Mouse (Mus musculus): Measurements from ENCODE around the gene Rnasel.

Gene Rnasel

GRCm38 (mm10) chr1:153736096-153736495 lies 13.1 kb upstream of the Rnasel start:
- DNase-seq (ENCODE audit: low read depth, low spot score) = no peak

GRCm38 (mm10) chr1:153737101-153738085 lies 11.8 kb upstream of the Rnasel start:
- DNase-seq (ENCODE audit: low read depth, low spot score) = peak; percentile 83

- DNase-seq (ENCODE audit: low read depth, low spot score) = no peak
Measured at GRCm38 (mm10) chr1:153739437-153740015, 9.7 kb upstream of the Rnasel start.

GRCm38 (mm10) chr1:153740145-153740544 lies 9.1 kb upstream of the Rnasel start, which contains the start of gene Rgs16:
Gene Rgs16, plus strand, starts transcription at chr1:153740349.
- DNase-seq (ENCODE audit: low read depth, low spot score) = peak; percentile 87

DNA sequence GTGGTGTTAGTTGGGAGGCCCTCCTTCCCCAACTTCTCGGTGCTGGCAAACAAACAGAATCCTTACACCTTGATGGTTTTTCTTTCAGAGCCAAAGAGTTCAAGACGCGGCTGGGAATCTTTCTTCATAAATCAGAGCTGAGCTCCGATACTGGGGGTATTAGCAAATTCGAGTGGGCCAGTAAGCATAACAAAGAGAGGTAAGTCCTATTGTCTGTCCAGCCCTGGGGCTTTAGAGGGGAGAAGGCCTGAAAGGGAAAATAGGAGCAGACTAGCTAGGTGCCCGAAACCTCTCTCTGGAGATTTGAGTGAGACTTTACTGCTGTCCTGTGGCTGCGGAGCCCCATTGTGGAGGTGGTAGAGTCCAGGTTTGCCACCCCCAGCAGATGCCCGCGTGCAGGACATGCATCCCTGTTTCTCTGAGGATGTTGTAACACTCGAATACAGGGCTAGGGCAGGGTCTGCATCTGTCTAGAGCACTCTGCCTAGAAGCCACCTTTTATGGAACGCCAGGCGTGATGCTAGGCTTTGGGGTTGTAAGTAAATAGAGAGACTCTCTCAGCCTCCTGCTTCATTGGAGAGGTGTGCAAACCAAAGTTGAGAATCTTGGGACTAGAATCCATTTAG lies 8.3 kb upstream of the Rnasel start:
- no peak for DNase-seq (ENCODE audit: low read depth, low spot score)

DNA sequence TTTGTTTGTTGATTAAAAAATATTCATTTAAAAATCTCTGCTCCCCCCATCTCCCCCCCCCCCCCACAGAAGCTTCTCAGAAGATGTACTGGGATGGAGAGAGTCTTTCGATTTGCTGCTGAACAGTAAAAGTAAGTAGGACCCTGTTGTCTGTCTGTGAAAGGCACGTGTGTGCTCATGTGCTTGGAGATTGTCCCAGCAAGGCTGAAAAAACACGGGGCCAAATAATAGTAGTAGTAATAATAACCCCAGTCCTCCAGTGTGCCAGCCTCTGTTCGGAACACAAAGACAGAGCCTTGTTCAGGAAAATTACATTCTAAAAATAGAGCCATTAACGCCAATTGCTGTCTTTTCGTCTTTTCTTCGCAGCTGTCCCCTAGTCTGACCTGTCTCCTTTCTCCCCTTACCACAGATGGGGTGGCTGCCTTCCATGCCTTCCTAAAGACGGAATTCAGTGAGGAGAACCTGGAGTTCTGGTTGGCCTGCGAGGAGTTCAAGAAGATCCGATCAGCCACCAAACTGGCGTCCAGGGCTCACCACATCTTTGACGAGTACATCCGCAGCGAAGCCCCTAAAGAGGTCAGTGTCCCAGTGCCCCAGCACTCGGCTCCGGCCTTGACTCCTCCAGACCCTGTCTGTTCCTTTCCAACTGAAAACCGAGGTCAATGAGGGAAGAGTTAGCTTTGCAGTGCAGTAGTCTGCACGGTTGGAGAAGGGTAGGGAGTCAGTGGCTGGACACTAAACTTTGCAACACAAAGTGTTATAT lies 7.5 kb upstream of the Rnasel start:
- DNase-seq (ENCODE audit: low read depth, low spot score) = peak; percentile 20

- DNase-seq (ENCODE audit: low read depth, low spot score) = peak; percentile 91
Measured at GRCm38 (mm10) chr1:153742374-153743155, 6.7 kb upstream of the Rnasel start.

DNA sequence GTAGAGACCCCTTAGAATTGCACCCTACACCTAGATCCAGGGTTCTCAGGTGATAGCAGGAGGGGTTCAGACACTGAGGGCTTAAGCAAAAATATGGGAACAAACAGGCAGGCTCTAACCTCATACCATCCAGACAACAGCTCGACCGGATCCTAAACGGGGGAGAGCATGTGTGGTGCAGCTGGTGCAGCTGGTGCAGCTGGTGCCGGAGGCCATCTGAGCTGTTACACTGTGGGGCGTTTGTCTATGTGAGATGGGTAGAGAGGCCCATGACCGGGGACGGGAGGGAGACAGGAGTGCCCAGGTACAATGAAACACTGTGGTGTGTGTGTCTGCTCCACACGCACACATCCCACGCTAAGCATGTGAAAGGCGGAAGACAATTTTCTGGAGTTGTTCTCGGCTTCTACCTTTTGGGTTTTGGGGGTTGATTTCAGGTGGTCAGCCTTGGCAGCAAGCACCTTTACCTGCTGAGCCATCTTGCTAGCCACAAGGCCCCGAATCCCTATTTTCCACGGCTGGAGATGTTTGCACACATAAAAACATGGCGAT lies 3.0 kb upstream of the Rnasel start:
- no peak for DNase-seq (ENCODE audit: low read depth, low spot score)

DNA sequence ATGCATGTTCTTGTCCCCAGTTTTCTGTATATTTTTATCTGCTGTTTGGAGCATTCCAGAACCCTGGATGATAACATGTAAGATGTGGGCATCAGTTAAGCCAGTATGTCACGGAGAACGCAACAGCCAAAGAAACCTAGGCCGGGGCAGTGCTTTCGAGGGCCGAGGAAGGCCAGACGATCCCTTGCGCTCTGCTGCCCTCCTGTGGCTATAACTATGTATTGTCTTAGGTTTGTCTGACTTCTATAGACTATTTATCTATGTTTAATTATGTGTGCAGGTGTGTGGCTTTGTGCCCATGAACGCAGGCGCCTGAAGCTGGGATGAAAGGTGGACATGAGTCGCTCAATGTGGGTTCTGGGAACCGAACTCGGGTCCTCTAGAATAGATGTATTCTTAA lies 2.5 kb upstream of the Rnasel start:
- peak; percentile 80 for DNase-seq (ENCODE audit: low read depth, low spot score)

DNA sequence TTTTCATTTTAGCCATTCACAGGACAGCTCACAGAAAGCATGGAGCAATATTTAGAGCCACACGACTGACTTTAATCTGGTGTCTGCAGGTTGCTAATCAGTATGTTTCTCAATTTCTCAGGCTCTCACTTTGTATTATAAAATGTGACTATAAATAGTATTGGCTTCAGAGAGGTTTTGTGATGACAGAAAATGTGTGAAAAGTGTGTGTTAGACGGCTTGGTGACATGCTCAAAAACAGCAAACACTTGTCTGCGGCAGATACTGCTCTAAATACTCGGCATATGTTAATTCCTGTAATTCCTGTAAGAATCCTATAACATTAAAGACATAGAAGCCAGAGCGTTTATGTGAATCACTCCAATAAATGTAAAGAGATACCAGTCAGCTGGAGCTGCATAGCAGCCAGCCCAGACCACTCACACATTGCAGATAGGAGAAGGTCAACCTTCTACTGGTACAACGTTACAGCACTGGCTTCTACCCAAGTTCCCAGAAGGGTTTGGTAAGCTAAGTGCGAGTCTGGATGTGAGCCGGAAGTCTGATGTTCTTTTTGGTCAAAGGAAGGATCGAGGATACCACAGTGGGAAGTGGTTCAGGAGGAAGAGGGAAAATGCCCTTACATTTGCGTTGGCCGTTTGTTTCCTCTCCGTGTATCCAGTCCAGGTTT lies 1.2 kb upstream of the Rnasel start:
- no peak for DNase-seq (ENCODE audit: low read depth, low spot score)

- peak; percentile 22 for DNase-seq (ENCODE audit: low read depth, low spot score)
Measured at GRCm38 (mm10) chr1:153748549-153748948, 677 bp upstream of the Rnasel start.

DNA sequence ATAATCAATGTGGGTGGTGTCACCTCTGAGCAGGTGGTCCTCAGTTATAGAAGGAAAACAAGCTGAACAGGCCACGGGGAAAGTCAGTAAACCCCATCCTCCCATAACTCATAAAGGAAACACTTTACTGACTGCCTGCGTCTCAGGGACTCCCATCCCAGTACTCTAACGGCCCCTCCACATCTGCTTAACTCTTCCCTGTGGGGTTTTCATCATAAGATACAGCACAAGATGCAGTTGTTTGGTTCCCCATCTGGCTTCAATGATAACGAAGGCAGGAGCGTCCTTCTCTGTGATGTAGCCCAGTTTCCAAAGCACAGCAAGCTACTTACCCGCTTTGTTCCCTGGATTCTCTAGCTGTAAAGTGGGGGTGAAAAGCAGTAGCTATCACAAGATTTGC lies 828 bp downstream of the Rnasel start:
- DNase-seq (ENCODE audit: low read depth, low spot score) = no peak

- peak; percentile 71 for DNase-seq (ENCODE audit: low read depth, low spot score)
Measured at GRCm38 (mm10) chr1:153751763-153752301, 2.6 kb downstream of the Rnasel start.

GRCm38 (mm10) chr1:153752521-153752920 lies 3.3 kb downstream of the Rnasel start:
- DNase-seq (ENCODE audit: low read depth, low spot score) = no peak

DNA sequence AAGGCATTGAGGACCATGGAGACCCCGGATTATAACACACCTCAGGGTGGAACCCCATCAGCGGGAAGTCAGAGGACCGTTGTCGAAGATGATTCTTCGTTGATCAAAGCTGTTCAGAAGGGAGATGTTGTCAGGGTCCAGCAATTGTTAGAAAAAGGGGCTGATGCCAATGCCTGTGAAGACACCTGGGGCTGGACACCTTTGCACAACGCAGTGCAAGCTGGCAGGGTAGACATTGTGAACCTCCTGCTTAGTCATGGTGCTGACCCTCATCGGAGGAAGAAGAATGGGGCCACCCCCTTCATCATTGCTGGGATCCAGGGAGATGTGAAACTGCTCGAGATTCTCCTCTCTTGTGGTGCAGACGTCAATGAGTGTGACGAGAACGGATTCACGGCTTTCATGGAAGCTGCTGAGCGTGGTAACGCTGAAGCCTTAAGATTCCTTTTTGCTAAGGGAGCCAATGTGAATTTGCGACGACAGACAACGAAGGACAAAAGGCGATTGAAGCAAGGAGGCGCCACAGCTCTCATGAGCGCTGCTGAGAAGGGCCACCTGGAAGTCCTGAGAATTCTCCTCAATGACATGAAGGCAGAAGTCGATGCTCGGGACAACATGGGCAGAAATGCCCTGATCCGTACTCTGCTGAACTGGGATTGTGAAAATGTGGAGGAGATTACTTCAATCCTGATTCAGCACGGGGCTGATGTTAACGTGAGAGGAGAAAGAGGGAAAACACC lies 4.7 kb downstream of the Rnasel start:
- DNase-seq (ENCODE audit: low read depth, low spot score) = no peak

DNA sequence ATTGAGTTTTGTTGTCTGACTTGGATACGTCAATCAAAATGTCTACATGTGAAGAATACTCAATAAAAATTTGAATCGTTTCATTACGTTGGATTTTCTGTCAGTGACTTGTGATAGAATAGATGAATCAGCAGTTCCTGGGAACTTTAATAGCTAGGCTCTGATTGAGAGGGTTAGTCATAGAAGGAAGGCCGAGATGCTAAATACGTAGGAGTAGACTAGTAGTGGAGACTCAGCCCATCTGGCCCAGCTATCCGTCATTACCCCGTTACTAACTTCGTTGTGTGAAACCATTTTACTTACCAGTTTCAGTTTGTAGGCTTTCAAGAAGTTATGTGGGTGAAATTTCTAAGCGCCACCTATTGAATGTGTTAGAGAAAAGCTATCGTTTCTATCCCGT lies 14.9 kb downstream of the Rnasel start:
- DNase-seq (ENCODE audit: low read depth, low spot score) = peak; percentile 65

- peak; percentile 47 for DNase-seq (ENCODE audit: low read depth, low spot score)
Measured at GRCm38 (mm10) chr1:153766298-153766697, 17.1 kb downstream of the Rnasel start.

DNA sequence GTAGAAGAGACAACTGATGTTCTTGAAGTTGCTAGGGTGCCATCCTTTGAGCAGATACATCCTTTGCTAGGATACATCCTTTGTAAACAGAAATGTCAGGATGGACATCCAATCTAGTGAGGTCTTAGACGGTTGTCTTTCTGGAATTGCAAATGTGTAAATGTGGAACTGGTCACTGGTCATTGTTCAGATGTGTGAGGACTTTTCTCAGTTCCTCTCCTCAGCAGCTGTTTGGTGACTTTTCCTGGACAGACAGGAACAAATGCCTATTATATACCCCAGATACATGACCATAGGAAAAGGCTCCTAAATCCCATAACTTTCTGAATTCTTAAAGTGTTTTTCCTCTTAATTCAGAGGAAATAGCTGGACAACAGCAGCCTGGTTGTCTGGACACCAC lies 18.1 kb downstream of the Rnasel start:
- DNase-seq (ENCODE audit: low read depth, low spot score) = no peak

GRCm38 (mm10) chr1:153768465-153768864 lies 19.2 kb downstream of the Rnasel start:
- DNase-seq (ENCODE audit: low read depth, low spot score) = no peak
